Mouse (Mus musculus) gastrocnemius, postnatal 36 days (tissue): ENCODE measurements around the gene Gpr174. TPM values are rescaled to one million over a fixed set of nuclear protein-coding genes. Genes with fewer than 3 reads are reported as not detected.

Source experiments
- total RNA-seq, 2 experiments: library from RNA; stranded (reverse); gene quantifications; 2 replicates each; pipeline ENCODE4 v1.2.3; 2021

Gpr174 gene
- total RNA-seq, 2 experiments from 2014 or later = 0.10 TPM; not detected in 1

Other genes starting within 250 kb of the Gpr174 start
- under 1 TPM in 1 of 2 experiments, not detected in 1; 0.36 TPM for gene P2ry10, start 167.4 kb upstream of the Gpr174 start, total RNA-seq
- gene P2ry10b, start 107.0 kb upstream of the Gpr174 start, total RNA-seq = under 1 TPM; 0.17 to 0.48 TPM
- 100 to 1,000 TPM; 165 to 192 TPM for gene Itm2a, start 147.5 kb downstream of the Gpr174 start, total RNA-seq